Mouse (Mus musculus) embryo, embryonic 11 days (tissue): ENCODE results near the gene Olfr371.
A peak's percentile ranks its signal among the peaks of the same experiment; 100 is the strongest.

Experiments
- DNase-seq: peaks from one replicate; pipeline ENCODE4 v3.0.0-alpha.2; 2015

The Olfr371 gene

DNA sequence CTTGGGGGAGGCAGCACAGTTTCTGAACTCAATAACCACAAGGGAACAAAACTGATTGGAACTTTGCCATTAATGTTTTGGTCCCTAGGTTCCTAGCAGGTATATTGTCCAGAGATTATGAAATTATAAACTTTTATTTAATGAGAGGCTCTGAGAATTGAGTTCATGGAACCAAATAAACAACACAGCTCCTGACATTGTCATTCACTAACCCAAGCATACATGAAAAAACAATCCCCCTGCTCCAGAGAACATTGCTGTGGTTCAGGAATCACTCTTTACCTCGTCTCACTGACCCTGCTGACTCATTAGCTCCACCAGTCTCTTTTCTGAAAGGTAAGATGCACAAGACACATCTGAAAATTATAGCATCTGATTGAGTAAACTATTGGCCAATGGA, at the start of gene Olfr371:
Gene Olfr371, plus strand, starts transcription at position 301 of the 400 bp plus-strand sequence.
- no peak for DNase-seq

GRCm38 (mm10) chr8:85192346-85192745, 33.4 kb upstream of the Olfr371 start:
- DNase-seq: no peak

DNA sequence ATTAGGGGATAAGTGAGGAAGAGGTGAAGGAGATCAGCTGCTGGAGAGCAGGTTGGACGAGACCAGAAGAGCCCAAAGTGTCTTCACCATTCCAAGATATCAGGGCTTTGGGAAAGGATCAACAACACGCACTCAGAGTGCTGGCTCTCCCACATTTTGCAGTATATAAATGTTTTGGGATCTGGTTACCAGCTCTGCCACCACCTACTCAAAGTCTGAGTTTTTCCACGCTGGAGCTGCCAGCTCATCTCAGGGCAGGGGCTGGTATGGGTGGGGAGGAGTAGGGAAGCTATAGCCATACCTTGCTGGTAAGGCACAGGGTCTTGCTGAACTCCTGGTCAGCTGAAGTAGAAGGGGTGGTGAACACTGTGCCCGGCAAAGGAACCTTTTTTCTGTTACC, 5.6 kb upstream of the Olfr371 start:
- no peak for DNase-seq

GRCm38 (mm10) chr8:85220992-85221391, 4.8 kb upstream of the Olfr371 start:
- DNase-seq: peak; percentile 8

GRCm38 (mm10) chr8:85227297-85227696, 1.5 kb downstream of the Olfr371 start:
- no peak for DNase-seq
